Mouse (Mus musculus) heart, embryonic 10.5 days (tissue): Measurements from ENCODE around the gene Usp32. TPM values are rescaled to one million over a fixed set of nuclear protein-coding genes. Genes with fewer than 3 reads are reported as not detected.

Experiments used
- DNase-seq: peaks from one replicate; pipeline ENCODE4 v3.0.0-alpha.2; 2017; ENCODE audit warnings: low spot score
- H3K27ac ChIP-seq: fragments of 300-500 bp; sonication (generic); 2 replicates; pipeline ENCODE4 v1.5.1; 2016; ENCODE audit warnings: mild to moderate bottlenecking
- H3K27me3 ChIP-seq: fragments of 300-500 bp; sonication (generic); 2 replicates; pipeline ENCODE4 v1.6.1; 2016; ENCODE audit warnings: mild to moderate bottlenecking; ENCODE audit not compliant: poor library complexity, insufficient read depth, severe bottlenecking
- H3K36me3 ChIP-seq: fragments of 300-500 bp; sonication (generic); 2 replicates; pipeline ENCODE4 v1.6.1; 2016; ENCODE audit warnings: mild to moderate bottlenecking, moderate library complexity
- H3K4me1 ChIP-seq: fragments of 300-500 bp; sonication (generic); 2 replicates; pipeline ENCODE4 v1.6.1; 2016; ENCODE audit warnings: mild to moderate bottlenecking
- H3K4me3 ChIP-seq: fragments of 300-500 bp; sonication (generic); 2 replicates; pipeline ENCODE4 v1.5.1; 2016; ENCODE audit warnings: mild to moderate bottlenecking, moderate library complexity
- H3K9me3 ChIP-seq: fragments of 300-500 bp; sonication (generic); 2 replicates; pipeline ENCODE4 v1.6.1; 2016; ENCODE audit warnings: mild to moderate bottlenecking, moderate library complexity
- WGBS: fragments of 180-500 bp; shearing (Covaris S2); methylation state at CpG from one replicate; pipeline ENCODE4 v1.1.7; 2016; 5-methylcytosine and 5-hydroxymethylcytosine counted together
- polyA plus RNA-seq: library from polyadenylated mRNA; unstranded; fragments of >200 nt; fragmentation: Nextera tagmentation; extraction: Ambion mirVana; gene quantifications from 2 replicates; pipeline ENCODE4 v1.2.1, GENCODE M21; 2016

Gene Usp32
- polyA plus RNA-seq, 1 experiment from 2014 or later, result 5.0 TPM

GRCm38 (mm10) chr11:84956400-84956799 lies 183.6 kb downstream of the Usp32 start:
- Histone ChIP-seq H3K27ac (no peak overlapping the region), H3K36me3 (no peaks in the 10 kb centered on the region), H3K9me3 (no peaks in the 10 kb centered on the region), H3K4me3 (no peak overlapping the region), H3K27me3 (peaks cover 38% of the 10 kb centered on the region), H3K4me1 (peaks cover 31% of the 10 kb centered on the region)
- 34% methylated on average over 5 of the region's 5 CpGs for WGBS
- DNase-seq, result no peak

- Histone ChIP-seq H3K27me3 (peaks cover 20% of the 10 kb centered on the region), H3K4me3 (no peak overlapping the region), H3K9me3 (no peaks in the 10 kb centered on the region), H3K36me3 (no peaks in the 10 kb centered on the region), H3K4me1 (peaks cover 5% of the 10 kb centered on the region), H3K27ac (no peak overlapping the region)
- DNase-seq, result no peak
- 29% methylated on average over 2 of the region's 2 CpGs for WGBS
These were observed 187.3 kb downstream of the Usp32 start for GRCm38 (mm10) chr11:84952611-84953010.

GRCm38 (mm10) chr11:84948526-84948925 lies 191.4 kb downstream of the Usp32 start:
- peaks cover 14% of the 10 kb centered on the region; the same call in 1 of the 2 replicates for H3K27me3 ChIP-seq
- no peaks in the 10 kb centered on the region for H3K9me3 ChIP-seq
- no peak overlapping the region for H3K27ac ChIP-seq
- peaks cover 21% of the 10 kb centered on the region for H3K4me1 ChIP-seq
- H3K4me3 ChIP-seq, result no peak overlapping the region
- H3K36me3 ChIP-seq, result no peaks in the 10 kb centered on the region
- 51% methylated on average over 3 of the region's 3 CpGs for WGBS
- no peak for DNase-seq

- 59% methylated on average over 3 of the region's 3 CpGs for WGBS
- H3K27me3 ChIP-seq, result peaks cover 14% of the 10 kb centered on the region; the same call in 1 of the 2 replicates
- H3K27ac ChIP-seq, result no peak overlapping the region
- peaks cover 23% of the 10 kb centered on the region for H3K4me1 ChIP-seq
- DNase-seq, result no peak
- H3K9me3 ChIP-seq, result no peaks in the 10 kb centered on the region
- no peak overlapping the region for H3K4me3 ChIP-seq
- H3K36me3 ChIP-seq, result no peaks in the 10 kb centered on the region
These were observed 191.8 kb downstream of the Usp32 start for GRCm38 (mm10) chr11:84948114-84948513.

- Histone ChIP-seq H3K27ac (no peak overlapping the region), H3K27me3 (peaks cover 14% of the 10 kb centered on the region; the same call in 1 of the 2 replicates), H3K36me3 (no peaks in the 10 kb centered on the region), H3K4me3 (no peak overlapping the region), H3K4me1 (peaks cover 23% of the 10 kb centered on the region), H3K9me3 (no peaks in the 10 kb centered on the region)
- no peak for DNase-seq
- WGBS, result 79% methylated on average over 6 of the region's 6 CpGs
These were observed 192.8 kb downstream of the Usp32 start for GRCm38 (mm10) chr11:84947206-84947605.

- peaks cover 14% of the 10 kb centered on the region; the same call in 1 of the 2 replicates for H3K27me3 ChIP-seq
- no peaks in the 10 kb centered on the region for H3K36me3 ChIP-seq
- H3K9me3 ChIP-seq, result no peaks in the 10 kb centered on the region
- 45% methylated on average over 3 of the region's 3 CpGs for WGBS
- no peak overlapping the region for H3K27ac ChIP-seq
- DNase-seq, result no peak
- H3K4me3 ChIP-seq, result no peak overlapping the region
- peaks cover 23% of the 10 kb centered on the region for H3K4me1 ChIP-seq
These were observed 194.1 kb downstream of the Usp32 start for GRCm38 (mm10) chr11:84945841-84946240.

- no peaks in the 10 kb centered on the region for H3K9me3 ChIP-seq
- H3K4me3 ChIP-seq, result no peak overlapping the region
- no peaks in the 10 kb centered on the region for H3K36me3 ChIP-seq
- peaks cover 14% of the 10 kb centered on the region; the same call in 1 of the 2 replicates for H3K27me3 ChIP-seq
- H3K27ac ChIP-seq, result no peak overlapping the region
- 2% methylated on average over 12 of the region's 12 CpGs for WGBS
- peaks cover 23% of the 10 kb centered on the region for H3K4me1 ChIP-seq
- DNase-seq, result no peak
These were observed 195.1 kb downstream of the Usp32 start for GRCm38 (mm10) chr11:84944639-84945435.

- H3K4me3 ChIP-seq, result peak overlapping the region; percentile 37
- H3K36me3 ChIP-seq, result no peaks in the 10 kb centered on the region
- no peak overlapping the region for H3K27ac ChIP-seq
- peaks cover 23% of the 10 kb centered on the region for H3K4me1 ChIP-seq
- no peaks in the 10 kb centered on the region for H3K9me3 ChIP-seq
- WGBS, result under 1% methylated on average over 15 of the region's 15 CpGs
- peak; percentile 90 for DNase-seq
- peaks cover 14% of the 10 kb centered on the region; the same call in 1 of the 2 replicates for H3K27me3 ChIP-seq
These were observed 196.0 kb downstream of the Usp32 start for GRCm38 (mm10) chr11:84943948-84944347.

- WGBS, result 83% methylated on average over 10 of the region's 10 CpGs
- DNase-seq, result no peak
- Histone ChIP-seq H3K27ac (no peak overlapping the region), H3K36me3 (no peaks in the 10 kb centered on the region), H3K27me3 (peaks cover 12% of the 10 kb centered on the region; the same call in 1 of the 2 replicates), H3K9me3 (no peaks in the 10 kb centered on the region), H3K4me1 (peaks cover 18% of the 10 kb centered on the region), H3K4me3 (no peak overlapping the region)
These were observed 199.8 kb downstream of the Usp32 start for GRCm38 (mm10) chr11:84940140-84940539.

GRCm38 (mm10) chr11:84939508-84940053 lies 200.4 kb downstream of the Usp32 start:
- Histone ChIP-seq H3K9me3 (no peaks in the 10 kb centered on the region), H3K4me3 (no peak overlapping the region), H3K36me3 (no peaks in the 10 kb centered on the region), H3K27ac (no peak overlapping the region), H3K27me3 (peaks cover 7% of the 10 kb centered on the region; the same call in 1 of the 2 replicates), H3K4me1 (peaks cover 13% of the 10 kb centered on the region)
- 60% methylated on average over 8 of the region's 8 CpGs for WGBS
- no peak for DNase-seq

Other genes starting within 250 kb of the Usp32 start
- gene Znhit3, start 223.8 kb downstream of the Usp32 start, polyA plus RNA-seq, result 55.1 and 78.2 TPM in 2 replicates
- gene Car4, start 182.4 kb downstream of the Usp32 start, polyA plus RNA-seq, result 24.1 and 38.2 TPM in 2 replicates
- not detected in 2 replicates for gene 1700125H20Rik, start 30.2 kb upstream of the Usp32 start, polyA plus RNA-seq
- 44.4 and 46.8 TPM in 2 replicates for gene Appbp2, start 95.0 kb upstream of the Usp32 start, polyA plus RNA-seq
- 15.0 and 17.7 TPM in 2 replicates for gene Ppm1d, start 171.1 kb upstream of the Usp32 start, polyA plus RNA-seq
- 20.1 and 22.4 TPM in 2 replicates for gene Bcas3, start 213.0 kb upstream of the Usp32 start, polyA plus RNA-seq